Mouse (Mus musculus): ENCODE results near the gene Commd2. TPM values are rescaled to one million over a fixed set of nuclear protein-coding genes. Genes with fewer than 3 reads are reported as not detected.
A peak's percentile ranks its signal among the peaks of the same experiment; 100 is the strongest.

The Commd2 gene
- polyA plus RNA-seq, 1 experiment from 2014 or later = 57.4 TPM

- Histone ChIP-seq H3K27me3 (ENCODE audit: control insufficient read depth, insufficient read depth, low read length) (no peaks in the 10 kb centered on the region), H3K4me1 (ENCODE audit: control insufficient read depth, insufficient read depth, low read length) (no peaks in the 10 kb centered on the region), H3K4me2 (no peak overlapping the region), H3K4me3 (ENCODE audit: low read depth, low read length) (no peak overlapping the region), H3K27ac (ENCODE audit: low read depth, low read length) (no peak overlapping the region), H3K9ac (ENCODE audit: low read depth, low read length) (no peak overlapping the region), H3K9me3 (replicated peaks; ENCODE audit: control insufficient read depth, low read length) (no peaks in the 10 kb centered on the region), H3K36me3 (ENCODE audit: control insufficient read depth, insufficient read depth, low read length) (no peaks in the 10 kb centered on the region)
- ATAC-seq (replicated peaks; ENCODE audit: insufficient number of reproducible peaks, low FRiP score, low TSS enrichment) = no peak
- WGBS (ENCODE audit: insufficient replicate concordance) = 82% methylated on average over 5 of the region's 5 CpGs
Observed at GRCm38 (mm10) chr3:57665880-57666279, 14.4 kb upstream of the Commd2 start.

DNA sequence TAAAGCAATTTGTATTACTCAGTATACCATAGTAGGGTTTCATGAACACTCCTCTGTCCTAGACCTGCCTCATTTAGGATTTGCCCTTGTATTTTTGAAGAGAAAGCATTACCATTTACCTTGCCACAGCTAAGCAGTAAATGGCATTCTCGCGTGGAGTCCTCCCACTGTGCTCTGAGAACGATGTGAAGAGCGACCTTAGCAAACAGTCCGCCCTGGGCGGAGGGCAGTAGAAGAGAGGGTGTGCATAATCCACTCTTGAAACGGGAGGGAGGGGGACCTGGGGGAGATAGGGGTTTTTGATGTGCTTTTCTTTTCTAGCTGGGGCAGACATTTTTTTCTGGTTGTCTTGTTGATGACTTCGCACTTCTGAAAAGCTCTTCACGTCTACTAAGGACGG lies 13.2 kb upstream of the Commd2 start:
- no peaks in the 10 kb centered on the region for H3K27me3 ChIP-seq (ENCODE audit: control insufficient read depth, insufficient read depth, low read length)
- ATAC-seq (replicated peaks; ENCODE audit: insufficient number of reproducible peaks, low FRiP score, low TSS enrichment) = no peak
- H3K4me1 ChIP-seq (ENCODE audit: control insufficient read depth, insufficient read depth, low read length) = no peaks in the 10 kb centered on the region
- H3K9me3 ChIP-seq (replicated peaks; ENCODE audit: control insufficient read depth, low read length) = no peaks in the 10 kb centered on the region
- H3K27ac ChIP-seq (ENCODE audit: low read depth, low read length) = no peak overlapping the region
- H3K4me2 ChIP-seq = no peak overlapping the region
- no peaks in the 10 kb centered on the region for H3K36me3 ChIP-seq (ENCODE audit: control insufficient read depth, insufficient read depth, low read length)
- no peak overlapping the region for H3K9ac ChIP-seq (ENCODE audit: low read depth, low read length)
- H3K4me3 ChIP-seq (ENCODE audit: low read depth, low read length) = no peak overlapping the region
- 66% methylated on average over 10 of the region's 10 CpGs for WGBS (ENCODE audit: insufficient replicate concordance)

GRCm38 (mm10) chr3:57663731-57664130 lies 12.2 kb upstream of the Commd2 start:
- H3K36me3 ChIP-seq (ENCODE audit: control insufficient read depth, insufficient read depth, low read length) = no peaks in the 10 kb centered on the region
- no peak for ATAC-seq (replicated peaks; ENCODE audit: insufficient number of reproducible peaks, low FRiP score, low TSS enrichment)
- H3K27ac ChIP-seq (ENCODE audit: low read depth, low read length) = no peak overlapping the region
- no peaks in the 10 kb centered on the region for H3K9me3 ChIP-seq (replicated peaks; ENCODE audit: control insufficient read depth, low read length)
- H3K4me2 ChIP-seq = no peak overlapping the region
- H3K27me3 ChIP-seq (ENCODE audit: control insufficient read depth, insufficient read depth, low read length) = no peaks in the 10 kb centered on the region
- no peaks in the 10 kb centered on the region for H3K4me1 ChIP-seq (ENCODE audit: control insufficient read depth, insufficient read depth, low read length)
- H3K4me3 ChIP-seq (ENCODE audit: low read depth, low read length) = no peak overlapping the region
- no peak overlapping the region for H3K9ac ChIP-seq (ENCODE audit: low read depth, low read length)
- WGBS (ENCODE audit: insufficient replicate concordance) = 26% methylated on average over 6 of the region's 6 CpGs

GRCm38 (mm10) chr3:57658608-57659007 lies 7.1 kb upstream of the Commd2 start:
- Histone ChIP-seq H3K36me3 (ENCODE audit: control insufficient read depth, insufficient read depth, low read length) (no peaks in the 10 kb centered on the region), H3K4me2 (no peak overlapping the region), H3K4me1 (ENCODE audit: control insufficient read depth, insufficient read depth, low read length) (no peaks in the 10 kb centered on the region), H3K9ac (ENCODE audit: low read depth, low read length) (no peak overlapping the region), H3K9me3 (replicated peaks; ENCODE audit: control insufficient read depth, low read length) (no peaks in the 10 kb centered on the region), H3K4me3 (ENCODE audit: low read depth, low read length) (no peak overlapping the region), H3K27ac (ENCODE audit: low read depth, low read length) (no peak overlapping the region), H3K27me3 (ENCODE audit: control insufficient read depth, insufficient read depth, low read length) (no peaks in the 10 kb centered on the region)
- 54% methylated on average over 6 of the region's 6 CpGs for WGBS (ENCODE audit: insufficient replicate concordance)
- ATAC-seq (replicated peaks; ENCODE audit: insufficient number of reproducible peaks, low FRiP score, low TSS enrichment) = no peak

- Histone ChIP-seq H3K4me1 (ENCODE audit: control insufficient read depth, insufficient read depth, low read length) (no peaks in the 10 kb centered on the region), H3K36me3 (ENCODE audit: control insufficient read depth, insufficient read depth, low read length) (no peaks in the 10 kb centered on the region), H3K27me3 (ENCODE audit: control insufficient read depth, insufficient read depth, low read length) (no peaks in the 10 kb centered on the region), H3K4me3 (ENCODE audit: low read depth, low read length) (no peak overlapping the region), H3K27ac (ENCODE audit: low read depth, low read length) (no peak overlapping the region), H3K9me3 (replicated peaks; ENCODE audit: control insufficient read depth, low read length) (no peaks in the 10 kb centered on the region), H3K9ac (ENCODE audit: low read depth, low read length) (no peak overlapping the region), H3K4me2 (no peak overlapping the region)
- no peak for ATAC-seq (replicated peaks; ENCODE audit: insufficient number of reproducible peaks, low FRiP score, low TSS enrichment)
- WGBS (ENCODE audit: insufficient replicate concordance) = 68% methylated on average over 3 of the region's 3 CpGs
Observed at GRCm38 (mm10) chr3:57653646-57654045, 2.1 kb upstream of the Commd2 start.

DNA sequence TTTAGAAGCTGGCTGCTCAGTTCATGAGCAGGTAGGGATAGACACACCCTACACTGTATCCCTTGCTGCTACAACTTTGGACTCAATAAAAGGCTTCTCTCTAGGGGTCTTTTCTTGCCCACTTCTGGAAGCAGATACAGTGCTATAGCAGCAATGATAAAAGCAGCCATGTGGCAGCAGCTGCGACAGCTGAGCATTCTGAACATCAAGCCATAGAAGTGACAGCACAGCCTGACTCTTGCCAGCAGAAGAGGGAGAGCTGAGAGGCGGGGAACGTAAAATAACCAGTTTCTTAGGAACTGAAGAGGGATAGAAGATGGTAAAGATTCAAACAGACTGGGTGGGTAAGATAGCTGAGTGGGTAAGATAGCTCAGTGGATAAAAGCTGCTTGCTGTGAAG lies 970 bp upstream of the Commd2 start:
- Histone ChIP-seq H3K9me3 (replicated peaks; ENCODE audit: control insufficient read depth, low read length) (no peaks in the 10 kb centered on the region), H3K4me3 (ENCODE audit: low read depth, low read length) (no peak overlapping the region), H3K27ac (ENCODE audit: low read depth, low read length) (no peak overlapping the region), H3K4me2 (no peak overlapping the region), H3K36me3 (ENCODE audit: control insufficient read depth, insufficient read depth, low read length) (no peaks in the 10 kb centered on the region), H3K9ac (ENCODE audit: low read depth, low read length) (no peak overlapping the region), H3K4me1 (ENCODE audit: control insufficient read depth, insufficient read depth, low read length) (no peaks in the 10 kb centered on the region), H3K27me3 (ENCODE audit: control insufficient read depth, insufficient read depth, low read length) (no peaks in the 10 kb centered on the region)
- 80% methylated on average over 3 of the region's 3 CpGs for WGBS (ENCODE audit: insufficient replicate concordance)
- ATAC-seq (replicated peaks; ENCODE audit: insufficient number of reproducible peaks, low FRiP score, low TSS enrichment) = no peak

GRCm38 (mm10) chr3:57651865-57652259 lies 347 bp upstream of the Commd2 start:
- ATAC-seq (replicated peaks; ENCODE audit: insufficient number of reproducible peaks, low FRiP score, low TSS enrichment) = 0 out of 2 replicates have a peak, but pooled peaks have one; percentile 10
- no peak overlapping the region for H3K27ac ChIP-seq (ENCODE audit: low read depth, low read length)
- no peaks in the 10 kb centered on the region for H3K9me3 ChIP-seq (replicated peaks; ENCODE audit: control insufficient read depth, low read length)
- no peaks in the 10 kb centered on the region for H3K27me3 ChIP-seq (ENCODE audit: control insufficient read depth, insufficient read depth, low read length)
- peak overlapping the region; percentile 92 for H3K9ac ChIP-seq (ENCODE audit: low read depth, low read length)
- peak overlapping the region; percentile 89 for H3K4me3 ChIP-seq (ENCODE audit: low read depth, low read length)
- 64% methylated on average over 3 of the region's 3 CpGs for WGBS (ENCODE audit: insufficient replicate concordance)
- H3K4me1 ChIP-seq (ENCODE audit: control insufficient read depth, insufficient read depth, low read length) = no peaks in the 10 kb centered on the region
- H3K36me3 ChIP-seq (ENCODE audit: control insufficient read depth, insufficient read depth, low read length) = no peaks in the 10 kb centered on the region
- peak overlapping the region; percentile 78 for H3K4me2 ChIP-seq

- Histone ChIP-seq H3K9ac (ENCODE audit: low read depth, low read length) (no peak overlapping the region), H3K27ac (ENCODE audit: low read depth, low read length) (no peak overlapping the region), H3K36me3 (ENCODE audit: control insufficient read depth, insufficient read depth, low read length) (0 out of 2 replicates have a peak, but pooled peaks cover 2% of the 10 kb centered on the region), H3K9me3 (replicated peaks; ENCODE audit: control insufficient read depth, low read length) (no peaks in the 10 kb centered on the region), H3K27me3 (ENCODE audit: control insufficient read depth, insufficient read depth, low read length) (no peaks in the 10 kb centered on the region), H3K4me1 (ENCODE audit: control insufficient read depth, insufficient read depth, low read length) (no peaks in the 10 kb centered on the region), H3K4me2 (no peak overlapping the region), H3K4me3 (ENCODE audit: low read depth, low read length) (no peak overlapping the region)
- no peak for ATAC-seq (replicated peaks; ENCODE audit: insufficient number of reproducible peaks, low FRiP score, low TSS enrichment)
- 90% methylated on average over 6 of the region's 6 CpGs for WGBS (ENCODE audit: insufficient replicate concordance)
Observed at GRCm38 (mm10) chr3:57643191-57643590, 8.3 kb downstream of the Commd2 start.

GRCm38 (mm10) chr3:57637596-57637995 lies 13.9 kb downstream of the Commd2 start:
- Histone ChIP-seq H3K4me1 (ENCODE audit: control insufficient read depth, insufficient read depth, low read length) (no peaks in the 10 kb centered on the region), H3K9me3 (replicated peaks; ENCODE audit: control insufficient read depth, low read length) (no peaks in the 10 kb centered on the region), H3K36me3 (ENCODE audit: control insufficient read depth, insufficient read depth, low read length) (no peaks in the 10 kb centered on the region), H3K9ac (ENCODE audit: low read depth, low read length) (no peak overlapping the region), H3K27ac (ENCODE audit: low read depth, low read length) (no peak overlapping the region), H3K4me3 (ENCODE audit: low read depth, low read length) (no peak overlapping the region), H3K4me2 (no peak overlapping the region), H3K27me3 (ENCODE audit: control insufficient read depth, insufficient read depth, low read length) (no peaks in the 10 kb centered on the region)
- ATAC-seq (replicated peaks; ENCODE audit: insufficient number of reproducible peaks, low FRiP score, low TSS enrichment) = no peak
- WGBS (ENCODE audit: insufficient replicate concordance) = 57% methylated on average over 6 of the region's 6 CpGs
